Mouse (Mus musculus) frontal cortex, adult 2 months (tissue): ENCODE data around the gene Eif3d. TPM values are rescaled to one million over a fixed set of nuclear protein-coding genes. Genes with fewer than 3 reads are reported as not detected.
A peak's percentile ranks its signal among the peaks of the same experiment; 100 is the strongest.

Experiments
- DNase-seq, 2 experiments: peaks; one replicate each; pipeline ENCODE4 v3.0.0; 2022; ENCODE audit warnings: low spot score in 1 of 2; ENCODE audit errors: extremely low spot score in 1 of 2
- polyA plus RNA-seq: library from polyadenylated mRNA; depleted of rRNA; stranded (reverse); fragments of >200 nt; gene quantifications from 2 replicates; pipeline ENCODE4 v1.2.3, GENCODE M21; 2012; rRNA removed

Eif3d gene
- polyA plus RNA-seq, 1 experiment = 113 TPM

GRCm38 (mm10) chr15:77922710-77923109, 47.9 kb downstream of the Eif3d start:
- no peak for DNase-seq

- DNase-seq = no peak
Observed at GRCm38 (mm10) chr15:77921636-77922035, 49.0 kb downstream of the Eif3d start.

- DNase-seq = no peak
Observed at GRCm38 (mm10) chr15:77920511-77921462, 49.8 kb downstream of the Eif3d start.

DNA sequence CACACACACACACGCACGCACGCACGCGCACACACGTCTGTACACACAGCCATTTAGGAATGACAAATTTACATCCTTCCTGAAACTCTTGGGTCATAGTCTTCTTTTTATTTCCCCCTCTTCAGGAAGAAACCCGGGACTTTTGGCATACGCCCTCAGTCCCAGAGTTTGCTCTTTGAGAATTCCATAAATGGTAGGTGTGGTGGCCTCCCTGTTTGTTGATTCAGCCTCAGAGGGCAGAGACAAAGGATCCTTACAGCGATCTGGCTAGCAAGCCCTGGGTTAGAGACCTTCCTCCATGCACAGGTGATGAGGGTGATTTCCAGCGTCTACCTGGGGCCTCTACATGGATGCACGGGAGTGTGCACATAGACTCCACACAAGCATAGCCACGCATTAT, 51.2 kb downstream of the Eif3d start:
- no peak for DNase-seq

- DNase-seq = peak; percentile 88 to 98
Observed at GRCm38 (mm10) chr15:77916851-77917544, 53.6 kb downstream of the Eif3d start.

- no peak for DNase-seq
Observed at GRCm38 (mm10) chr15:77915287-77915686, 55.3 kb downstream of the Eif3d start.

DNA sequence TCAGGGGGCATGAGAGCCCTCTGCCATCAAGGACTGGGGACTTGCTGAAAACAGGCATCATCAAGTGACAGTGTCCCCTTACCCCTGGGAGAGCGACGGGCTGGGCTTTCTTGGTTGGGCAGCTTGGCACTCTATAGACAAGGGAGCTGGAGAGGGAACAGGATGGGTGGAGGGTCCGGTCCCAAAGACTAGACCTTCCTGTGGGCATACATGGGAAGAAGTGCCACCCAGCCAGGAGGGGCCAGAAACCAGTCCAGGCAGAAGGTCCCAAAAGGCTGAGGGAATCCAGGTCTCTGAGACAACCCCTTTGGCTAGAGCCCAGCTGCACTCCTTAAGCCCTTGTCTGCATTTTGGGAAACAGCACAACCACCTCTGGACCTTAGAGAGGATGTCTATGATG, 56.1 kb downstream of the Eif3d start:
- DNase-seq = no peak

- DNase-seq = no peak
Observed at GRCm38 (mm10) chr15:77913054-77913453, 57.6 kb downstream of the Eif3d start.

- DNase-seq = no peak
Observed at GRCm38 (mm10) chr15:77912585-77912984, 58.0 kb downstream of the Eif3d start.

GRCm38 (mm10) chr15:77912048-77912447, 58.6 kb downstream of the Eif3d start:
- no peak for DNase-seq

DNA sequence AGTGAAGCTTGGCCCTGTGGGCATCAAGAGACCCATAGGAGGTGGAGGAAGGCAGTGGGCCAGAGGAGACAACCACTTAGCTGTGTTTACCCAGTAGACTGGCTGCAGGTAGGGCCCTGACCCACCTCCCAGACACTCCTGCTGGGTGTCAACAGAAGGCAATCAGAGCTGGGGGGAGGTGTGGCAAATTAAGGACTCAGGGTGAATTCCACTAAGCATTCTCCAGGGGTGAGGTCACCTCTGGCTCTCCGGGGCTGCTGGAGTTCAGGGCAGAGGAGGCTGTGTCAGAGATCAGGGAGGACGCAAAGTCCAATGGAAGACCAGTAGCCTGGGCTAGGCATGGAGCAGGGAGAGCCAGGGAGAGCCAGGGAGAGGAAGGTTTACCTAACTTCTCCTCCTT, 59.5 kb downstream of the Eif3d start:
- DNase-seq = no peak

Other genes with a start within 250 kb of the Eif3d start
- 0.74 and 1.3 TPM in 2 replicates for gene Apol9b, start 241.8 kb downstream of the Eif3d start, polyA plus RNA-seq
- gene Apol8, start 213.8 kb downstream of the Eif3d start, polyA plus RNA-seq = 4.0 and 5.2 TPM in 2 replicates
- gene Myh9, start 128.6 kb downstream of the Eif3d start, polyA plus RNA-seq = 34.4 and 38.7 TPM in 2 replicates
- gene Txn2, start 41.8 kb downstream of the Eif3d start, polyA plus RNA-seq = 198 and 213 TPM in 2 replicates
- 15.5 and 17.0 TPM in 2 replicates for gene Foxred2, start 14.1 kb downstream of the Eif3d start, polyA plus RNA-seq
- gene Cacng2, start 149.2 kb upstream of the Eif3d start, polyA plus RNA-seq = 20.4 and 23.8 TPM in 2 replicates
- 30.2 and 35.4 TPM in 2 replicates for gene Ift27, start 203.3 kb upstream of the Eif3d start, polyA plus RNA-seq
- 36.5 and 62.8 TPM in 2 replicates for gene Pvalb, start 235.6 kb upstream of the Eif3d start, polyA plus RNA-seq